Mouse (Mus musculus): ENCODE results near the gene Gm10295. TPM values are rescaled to one million over a fixed set of nuclear protein-coding genes. Genes with fewer than 3 reads are reported as not detected.

Gene Gm10295
- total and polyA plus RNA-seq, 3 experiments, result not detected

- intact Hi-C loops (cut with DNase I), result loop anchor here (2.0 to 10.0 kb wide), 5 partner anchors 31 to 785 kb away; no protein-coding TSS in a partner anchor
- 55% methylated on average over 18 of the region's 18 CpGs for whole genome bisulfite sequencing
- H3K79me2 ChIP-seq (replicated peaks; ENCODE audit: control insufficient read depth, insufficient read depth, low read length), result no peaks in the 10 kb centered on the region
- H3K27me3 ChIP-seq (ENCODE audit: control insufficient read depth, insufficient read depth, low read length), result no peaks in the 10 kb centered on the region
- no peak overlapping the region; the same call in 1 of the 2 replicates for H3K27ac ChIP-seq
- peaks cover 4% of the 10 kb centered on the region; the same call in 1 of the 2 replicates for H3K36me3 ChIP-seq (ENCODE audit: control insufficient read depth, insufficient read depth, low read length)
- TF ChIP-seq CTCF (IDR thresholded peaks at IDR 0.05) (no peak), EP300 (IDR thresholded peaks at IDR 0.05; ENCODE audit: insufficient read depth, low read depth, low read length) (no peak), POLR2A (IDR thresholded peaks at IDR 0.05; ENCODE audit: insufficient read depth, low read depth, low read length) (no peak)
- no peak overlapping the region for H3K9ac ChIP-seq (ENCODE audit: low read depth, low read length)
- peak in 1 of 2 experiments; percentile 21 for DNase-seq
- no peak overlapping the region for H3K4me3 ChIP-seq
- H3K4me1 ChIP-seq (ENCODE audit: control insufficient read depth, insufficient read depth, low read length), result no peaks in the 10 kb centered on the region; the same call in 1 of the 2 replicates
Observed at GRCm38 (mm10) chr7:71379826-71380825, 28.8 kb upstream of the Gm10295 start.

GRCm38 (mm10) chr7:71378812-71379760, 27.8 kb upstream of the Gm10295 start:
- peak in 1 of 2 experiments; percentile 22 for DNase-seq
- H3K36me3 ChIP-seq (ENCODE audit: control insufficient read depth, insufficient read depth, low read length), result peaks cover 4% of the 10 kb centered on the region; the same call in 1 of the 2 replicates
- intact Hi-C loops (cut with DNase I), result loop anchor here (2.0 to 10.0 kb wide), 4 partner anchors 32 to 786 kb away; no protein-coding TSS in a partner anchor

GRCm38 (mm10) chr7:71377983-71378382, 26.7 kb upstream of the Gm10295 start:
- Histone ChIP-seq H3K27me3 (ENCODE audit: control insufficient read depth, insufficient read depth, low read length) (no peaks in the 10 kb centered on the region), H3K9ac (ENCODE audit: low read depth, low read length) (no peak overlapping the region), H3K27ac (no peak overlapping the region), H3K4me3 (no peak overlapping the region), H3K36me3 (ENCODE audit: control insufficient read depth, insufficient read depth, low read length) (no peaks in the 10 kb centered on the region), H3K79me2 (replicated peaks; ENCODE audit: control insufficient read depth, insufficient read depth, low read length) (no peaks in the 10 kb centered on the region), H3K4me1 (ENCODE audit: control insufficient read depth, insufficient read depth, low read length) (no peaks in the 10 kb centered on the region)
- 76% methylated on average over 6 of the region's 6 CpGs for WGBS
- no peak for DNase-seq
- TF ChIP-seq CTCF (IDR thresholded peaks at IDR 0.05) (no peak), POLR2A (IDR thresholded peaks at IDR 0.05; ENCODE audit: insufficient read depth, low read depth, low read length) (no peak), EP300 (IDR thresholded peaks at IDR 0.05; ENCODE audit: insufficient read depth, low read depth, low read length) (no peak)
- intact Hi-C loops (cut with DNase I), result loop anchor here (2.0 to 10.0 kb wide), 4 partner anchors 33 to 787 kb away; no protein-coding TSS in a partner anchor

More at GRCm38 (mm10) chr7:71378812-71379760, 27.8 kb upstream of the Gm10295 start:
- H3K9ac ChIP-seq (ENCODE audit: low read depth, low read length), result no peak overlapping the region
- no peaks in the 10 kb centered on the region; the same call in 1 of the 2 replicates for H3K4me1 ChIP-seq (ENCODE audit: control insufficient read depth, insufficient read depth, low read length)
- H3K79me2 ChIP-seq (replicated peaks; ENCODE audit: control insufficient read depth, insufficient read depth, low read length), result no peaks in the 10 kb centered on the region
- no peak overlapping the region for H3K27ac ChIP-seq
- TF ChIP-seq EP300 (IDR thresholded peaks at IDR 0.05; ENCODE audit: insufficient read depth, low read depth, low read length), result no peak
- peak; percentile 85 for TF ChIP-seq CTCF (IDR thresholded peaks at IDR 0.05)
- no peak for TF ChIP-seq POLR2A (IDR thresholded peaks at IDR 0.05; ENCODE audit: insufficient read depth, low read depth, low read length)
- 75% methylated on average over 18 of the region's 18 CpGs for WGBS
- no peaks in the 10 kb centered on the region for H3K27me3 ChIP-seq (ENCODE audit: control insufficient read depth, insufficient read depth, low read length)
- H3K4me3 ChIP-seq, result no peak overlapping the region

- Histone ChIP-seq H3K4me1 (ENCODE audit: control insufficient read depth, insufficient read depth, low read length) (peaks cover 4% of the 10 kb centered on the region), H3K4me3 (no peak overlapping the region), H3K27me3 (ENCODE audit: control insufficient read depth, insufficient read depth, low read length) (no peaks in the 10 kb centered on the region), H3K36me3 (ENCODE audit: control insufficient read depth, insufficient read depth, low read length) (peaks cover 4% of the 10 kb centered on the region), H3K79me2 (replicated peaks; ENCODE audit: control insufficient read depth, insufficient read depth, low read length) (no peaks in the 10 kb centered on the region), H3K27ac (no peak overlapping the region), H3K9ac (ENCODE audit: low read depth, low read length) (no peak overlapping the region)
- DNase-seq, result no peak
- no peak for TF ChIP-seq POLR2A (IDR thresholded peaks at IDR 0.05; ENCODE audit: insufficient read depth, low read depth, low read length)
- TF ChIP-seq CTCF (IDR thresholded peaks at IDR 0.05), result no peak
- no peak for TF ChIP-seq EP300 (IDR thresholded peaks at IDR 0.05; ENCODE audit: insufficient read depth, low read depth, low read length)
- 54% methylated on average over 5 of the region's 5 CpGs for WGBS
- intact Hi-C loops (cut with DNase I), result loop anchor here (5.0 to 10.0 kb wide), 2 partner anchors 62 to 791 kb away; no protein-coding TSS in a partner anchor
Observed at GRCm38 (mm10) chr7:71374059-71374458, 22.8 kb upstream of the Gm10295 start.

- no peak for DNase-seq
- Histone ChIP-seq H3K4me3 (no peak overlapping the region), H3K27me3 (ENCODE audit: control insufficient read depth, insufficient read depth, low read length) (no peaks in the 10 kb centered on the region), H3K79me2 (replicated peaks; ENCODE audit: control insufficient read depth, insufficient read depth, low read length) (no peaks in the 10 kb centered on the region), H3K9ac (ENCODE audit: low read depth, low read length) (no peak overlapping the region), H3K36me3 (ENCODE audit: control insufficient read depth, insufficient read depth, low read length) (peaks cover 4% of the 10 kb centered on the region), H3K27ac (no peak overlapping the region), H3K4me1 (ENCODE audit: control insufficient read depth, insufficient read depth, low read length) (peaks cover 6% of the 10 kb centered on the region)
- TF ChIP-seq CTCF (IDR thresholded peaks at IDR 0.05) (no peak), POLR2A (IDR thresholded peaks at IDR 0.05; ENCODE audit: insufficient read depth, low read depth, low read length) (no peak), EP300 (IDR thresholded peaks at IDR 0.05; ENCODE audit: insufficient read depth, low read depth, low read length) (no peak)
- 50% methylated on average over 2 of the region's 2 CpGs for WGBS
- intact Hi-C loops (cut with DNase I), result loop anchor here (5.0 to 10.0 kb wide), 2 partner anchors 60 to 793 kb away; no protein-coding TSS in a partner anchor
Observed at GRCm38 (mm10) chr7:71371916-71372315, 20.6 kb upstream of the Gm10295 start.

Data from heart, adult 2 months (tissue).